Mouse (Mus musculus): ENCODE data around the gene Hrasls5.

DNA sequence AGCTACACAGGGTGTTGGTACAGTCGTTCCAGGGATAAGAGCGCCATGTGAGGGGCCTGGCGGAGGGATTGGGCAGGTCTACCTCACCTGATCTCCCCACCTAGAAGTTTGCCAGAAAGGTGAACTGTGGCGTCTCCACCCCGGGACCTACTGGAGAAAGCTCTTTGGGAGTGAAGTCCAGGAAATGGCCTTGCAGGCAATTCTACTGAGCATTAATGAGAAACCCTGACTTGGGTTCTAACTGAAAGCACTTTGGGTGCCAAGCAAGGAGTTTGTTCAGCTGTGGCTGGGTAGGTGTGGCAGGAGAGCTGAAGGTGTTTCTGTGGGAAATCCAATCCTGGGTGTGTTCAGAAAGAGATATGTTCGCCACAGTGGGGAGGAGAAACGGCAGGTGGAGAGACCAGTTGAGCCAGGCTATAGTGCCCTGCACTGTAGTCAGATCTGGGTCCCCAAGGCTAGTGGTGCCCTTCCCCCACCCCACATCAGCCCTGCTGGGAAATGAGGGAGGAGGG lies 4.6 kb upstream of the Hrasls5 start:
- TF ChIP-seq CTCF (IDR thresholded peaks at IDR 0.05; ENCODE audit: borderline replicate concordance, insufficient read depth, low read length) (no peak), POLR2A (IDR thresholded peaks at IDR 0.05; ENCODE audit: low read depth, low read length) (no peak)
